In the genomic region with DNA sequence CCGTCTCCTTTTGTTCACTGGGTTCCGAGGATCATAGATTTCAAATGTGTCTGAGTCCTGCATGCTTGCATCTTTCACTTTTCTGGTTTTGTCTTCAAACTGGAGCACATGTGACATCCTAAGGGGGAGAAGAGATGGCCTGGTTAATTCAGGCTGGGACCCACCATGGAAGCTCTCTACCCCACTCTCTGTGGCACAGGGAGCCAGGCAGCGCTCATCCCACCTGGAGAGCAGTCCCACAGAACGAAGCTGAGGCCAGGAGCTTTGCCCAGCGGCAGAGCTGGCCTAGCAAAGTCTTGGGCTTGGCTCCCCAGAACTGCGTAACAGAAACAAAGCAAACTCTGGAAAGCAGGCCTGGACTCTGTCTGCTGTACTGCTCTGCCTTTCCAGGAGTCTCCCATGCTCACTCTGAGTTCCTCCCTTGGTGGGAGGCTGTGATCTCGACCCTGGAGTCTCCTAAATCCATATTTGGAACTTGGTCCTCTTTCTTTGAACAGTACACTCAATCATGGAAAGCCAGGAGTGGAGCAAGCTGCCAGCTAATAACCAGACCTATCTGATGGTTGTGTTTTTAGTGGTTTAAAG, we compare ENCODE assay signal across 15 mouse cellular contexts.
DNase-seq lines count a peak whose midpoint lies in the region; ATAC-seq and TF ChIP-seq lines count a peak whose summit lies in the region.
"Had no signal": no experiment of that assay in that cellular context is flagged by ENCODE, and none has a peak within 500 bp of the region (broad histone marks: within the 10 kb centered on the region; RNA-seq: fewer than 3 reads in every experiment).

No protein-coding gene starts in this region.

- no peak for DNase-seq in gastrocnemius, adult 2 months
- DNase-seq in gastrocnemius, adult 18-20 months (ENCODE audit: low spot score): no peak
- peak; percentile 57 for DNase-seq in intestine, embryonic 14.5 days (ENCODE audit: low spot score)
- no peak for DNase-seq in midbrain, embryonic 10.5 days (ENCODE audit: low spot score)
- no peak for DNase-seq in stomach, postnatal 0 days (ENCODE audit: low spot score)
- no peak for DNase-seq in forebrain, embryonic 14.5 days (ENCODE audit: low spot score)
- DNase-seq: cerebellum, postnatal 25 days; gastrocnemius, postnatal 10 days had no signal

- no peaks in the 10 kb centered on the region for H3K9me3 ChIP-seq in intestine, embryonic 14.5 days (ENCODE audit: control insufficient read depth, low read length)
- no peaks in the 10 kb centered on the region for H3K9me3 ChIP-seq in intestine, postnatal 0 days (ENCODE audit: control insufficient read depth)
- no peaks in the 10 kb centered on the region for H3K9me3 ChIP-seq in midbrain, embryonic 10.5 days (replicated peaks)
- no peaks in the 10 kb centered on the region for H3K9me3 ChIP-seq in midbrain, embryonic 13.5 days
- no peaks in the 10 kb centered on the region for H3K9me3 ChIP-seq in stomach, postnatal 0 days (ENCODE audit: control insufficient read depth, low read length)
- no peaks in the 10 kb centered on the region for H3K9me3 ChIP-seq in forebrain, embryonic 14.5 days (replicated peaks; ENCODE audit: control insufficient read depth, low read length)
- H3K9me3 ChIP-seq: hindbrain, embryonic 15.5 days; liver, embryonic 15.5 days; neural tube, embryonic 13.5 days had no signal

- 43% methylated on average over 7 of the region's 7 CpGs for WGBS in intestine, embryonic 14.5 days
- 83% methylated on average over 7 of the region's 7 CpGs for WGBS in intestine, postnatal 0 days
- WGBS in midbrain, embryonic 10.5 days: 80% methylated on average over 7 of the region's 7 CpGs
- WGBS in midbrain, embryonic 13.5 days: 84% methylated on average over 7 of the region's 7 CpGs
- WGBS in stomach, postnatal 0 days: 61% methylated on average over 7 of the region's 7 CpGs
- 82% methylated on average over 7 of the region's 7 CpGs for WGBS in forebrain, embryonic 14.5 days

- peak overlapping the region; percentile 13; the same call in 1 of the 2 replicates for H3K9ac ChIP-seq in intestine, embryonic 14.5 days (ENCODE audit: low read length)
- H3K9ac ChIP-seq in intestine, postnatal 0 days (ENCODE audit: low read depth, low read length): no peak overlapping the region
- no peak overlapping the region for H3K9ac ChIP-seq in midbrain, embryonic 13.5 days (replicated peaks)
- peak overlapping the region; percentile 35; the same call in 1 of the 2 replicates for H3K9ac ChIP-seq in stomach, postnatal 0 days (ENCODE audit: low read length)
- H3K9ac ChIP-seq in forebrain, embryonic 14.5 days (ENCODE audit: low read length): no peak overlapping the region
- H3K9ac ChIP-seq: hindbrain, embryonic 15.5 days; liver, embryonic 15.5 days; neural tube, embryonic 13.5 days had no signal

- H3K27me3 ChIP-seq in intestine, embryonic 14.5 days (replicated peaks; ENCODE audit: control insufficient read depth, insufficient read depth, low read length): no peaks in the 10 kb centered on the region
- no peaks in the 10 kb centered on the region for H3K27me3 ChIP-seq in intestine, postnatal 0 days (replicated peaks; ENCODE audit: control insufficient read depth, insufficient read depth, low read length)
- no peaks in the 10 kb centered on the region for H3K27me3 ChIP-seq in midbrain, embryonic 10.5 days (ENCODE audit: low read depth, poor library complexity, severe bottlenecking)
- H3K27me3 ChIP-seq in midbrain, embryonic 13.5 days: no peaks in the 10 kb centered on the region
- no peaks in the 10 kb centered on the region for H3K27me3 ChIP-seq in stomach, postnatal 0 days (ENCODE audit: control insufficient read depth, insufficient read depth, low read length)
- H3K27me3 ChIP-seq in forebrain, embryonic 14.5 days (replicated peaks; ENCODE audit: control insufficient read depth, insufficient read depth, low read length): no peaks in the 10 kb centered on the region
- H3K27me3 ChIP-seq: CH12.LX; hindbrain, embryonic 15.5 days; liver, embryonic 15.5 days; neural tube, embryonic 13.5 days had no signal

- no peak overlapping the region for H3K4me3 ChIP-seq in gastrocnemius, adult 2 months
- no peak overlapping the region for H3K4me3 ChIP-seq in intestine, embryonic 14.5 days (ENCODE audit: low read depth, low read length)
- H3K4me3 ChIP-seq in intestine, postnatal 0 days (ENCODE audit: low read depth, low read length): no peak overlapping the region
- H3K4me3 ChIP-seq in midbrain, embryonic 10.5 days: no peak overlapping the region
- no peak overlapping the region for H3K4me3 ChIP-seq in midbrain, embryonic 13.5 days (replicated peaks)
- H3K4me3 ChIP-seq in stomach, postnatal 0 days (ENCODE audit: low read depth, low read length): no peak overlapping the region
- H3K4me3 ChIP-seq in forebrain, embryonic 14.5 days (ENCODE audit: low read depth, low read length): no peak overlapping the region
- H3K4me3 ChIP-seq: hindbrain, embryonic 15.5 days; liver, embryonic 15.5 days; neural tube, embryonic 13.5 days had no signal

- TF ChIP-seq EP300 in stomach, postnatal 0 days (optimal IDR thresholded peaks at IDR 0.05): no peak

- no peaks in the 10 kb centered on the region; the same call in 1 of the 2 replicates for H3K36me3 ChIP-seq in intestine, embryonic 14.5 days (ENCODE audit: control insufficient read depth, insufficient read depth, low read length)
- peaks cover 6% of the 10 kb centered on the region; the same call in 1 of the 2 replicates for H3K36me3 ChIP-seq in intestine, postnatal 0 days (ENCODE audit: control insufficient read depth, insufficient read depth)
- peaks cover 7% of the 10 kb centered on the region; the same call in 1 of the 2 replicates for H3K36me3 ChIP-seq in midbrain, embryonic 10.5 days
- H3K36me3 ChIP-seq in midbrain, embryonic 13.5 days: peaks cover 4% of the 10 kb centered on the region; the same call in 1 of the 2 replicates
- H3K36me3 ChIP-seq in stomach, postnatal 0 days (ENCODE audit: control insufficient read depth, insufficient read depth, low read length): no peaks in the 10 kb centered on the region; the same call in 1 of the 2 replicates
- H3K36me3 ChIP-seq in forebrain, embryonic 14.5 days (ENCODE audit: control insufficient read depth, insufficient read depth, low read length): no peaks in the 10 kb centered on the region
- H3K36me3 ChIP-seq: hindbrain, embryonic 15.5 days; liver, embryonic 15.5 days had no signal

- intact Hi-C loops in gastrocnemius, adult 2 months (cut with DNase I): no loop called here

- peaks cover 14% of the 10 kb centered on the region; the same call in 1 of the 2 replicates for H3K4me1 ChIP-seq in intestine, embryonic 14.5 days (replicated peaks; ENCODE audit: control insufficient read depth, insufficient read depth, low read length)
- H3K4me1 ChIP-seq in intestine, postnatal 0 days (replicated peaks; ENCODE audit: control insufficient read depth, insufficient read depth, low read length): 0 out of 2 replicates have a peak, but pooled peaks cover 3% of the 10 kb centered on the region
- H3K4me1 ChIP-seq in midbrain, embryonic 10.5 days: peaks cover 14% of the 10 kb centered on the region
- H3K4me1 ChIP-seq in midbrain, embryonic 13.5 days (replicated peaks): peaks cover 4% of the 10 kb centered on the region
- 0 out of 2 replicates have a peak, but pooled peaks cover 2% of the 10 kb centered on the region for H3K4me1 ChIP-seq in stomach, postnatal 0 days (replicated peaks; ENCODE audit: control insufficient read depth, insufficient read depth)
- H3K4me1 ChIP-seq in forebrain, embryonic 14.5 days (ENCODE audit: control insufficient read depth, insufficient read depth, low read length): no peaks in the 10 kb centered on the region
- H3K4me1 ChIP-seq: hindbrain, embryonic 15.5 days had no signal

- ATAC-seq in intestine, embryonic 14.5 days (replicated peaks; ENCODE audit: low FRiP score, low TSS enrichment, low read depth): peak; percentile 71
- ATAC-seq in intestine, postnatal 0 days: no peak
- no peak for ATAC-seq in midbrain, embryonic 13.5 days
- ATAC-seq in stomach, postnatal 0 days (ENCODE audit: low FRiP score, low TSS enrichment): peak; percentile 65; the same call in 1 of the 2 replicates
- ATAC-seq in forebrain, embryonic 14.5 days: no peak
- ATAC-seq: activated CD4-positive, CD25-positive, alpha-beta regulatory T cell, adult 4 months had no signal

- H3K27ac ChIP-seq in gastrocnemius, adult 2 months: 0 out of 2 replicates have a peak overlapping the region, but pooled peaks have one; percentile 8
- peak overlapping the region; percentile 93 for H3K27ac ChIP-seq in intestine, embryonic 14.5 days (ENCODE audit: low read depth)
- no peak overlapping the region for H3K27ac ChIP-seq in intestine, postnatal 0 days (ENCODE audit: low read depth, low read length)
- peak overlapping the region; percentile 30; the same call in 1 of the 2 replicates for H3K27ac ChIP-seq in midbrain, embryonic 10.5 days (replicated peaks)
- H3K27ac ChIP-seq in midbrain, embryonic 13.5 days: no peak overlapping the region
- peak overlapping the region; percentile 86 for H3K27ac ChIP-seq in stomach, postnatal 0 days (replicated peaks)
- H3K27ac ChIP-seq in forebrain, embryonic 14.5 days (ENCODE audit: low read depth, low read length): no peak overlapping the region
- H3K27ac ChIP-seq: hindbrain, embryonic 15.5 days; liver, embryonic 15.5 days; neural tube, embryonic 13.5 days had no signal

- TF ChIP-seq CTCF in gastrocnemius, adult 2 months (IDR thresholded peaks at IDR 0.05): no peak
- TF ChIP-seq CTCF in intestine, postnatal 0 days (IDR thresholded peaks at IDR 0.05; ENCODE audit: low read depth): no peak
- no peak for TF ChIP-seq CTCF in stomach, postnatal 0 days (IDR thresholded peaks at IDR 0.05; ENCODE audit: low read depth)

- no peak overlapping the region for H3K4me2 ChIP-seq in intestine, embryonic 14.5 days (ENCODE audit: low read length)
- H3K4me2 ChIP-seq in intestine, postnatal 0 days (replicated peaks; ENCODE audit: low read depth): no peak overlapping the region
- no peak overlapping the region for H3K4me2 ChIP-seq in midbrain, embryonic 13.5 days (replicated peaks)
- no peak overlapping the region for H3K4me2 ChIP-seq in stomach, postnatal 0 days (replicated peaks; ENCODE audit: low read depth)
- no peak overlapping the region for H3K4me2 ChIP-seq in forebrain, embryonic 14.5 days (ENCODE audit: low read length)
- H3K4me2 ChIP-seq: hindbrain, embryonic 15.5 days; liver, embryonic 15.5 days; neural tube, embryonic 13.5 days had no signal

Comparison
In these comparisons a context has a peak if more than half of its experiments do, and no peak if none do; other contexts are left out.
1. H3K27ac ChIP-seq: peak in gastrocnemius, adult 2 months (single experiment), intestine, embryonic 14.5 days (single experiment), midbrain, embryonic 10.5 days (single experiment) and stomach, postnatal 0 days (single experiment); none in intestine, postnatal 0 days (single experiment), midbrain, embryonic 13.5 days (single experiment) and forebrain, embryonic 14.5 days (single experiment).
2. ATAC-seq: peak in intestine, embryonic 14.5 days (single experiment) and stomach, postnatal 0 days (single experiment); none in intestine, postnatal 0 days (single experiment), midbrain, embryonic 13.5 days (single experiment) and forebrain, embryonic 14.5 days (single experiment).
3. H3K9ac ChIP-seq: peak in intestine, embryonic 14.5 days (single experiment) and stomach, postnatal 0 days (single experiment); none in intestine, postnatal 0 days (single experiment), midbrain, embryonic 13.5 days (single experiment) and forebrain, embryonic 14.5 days (single experiment).